Mouse (Mus musculus) left cerebral cortex, adult 9 months (tissue): ENCODE measurements around the gene Axin1.
A peak's percentile ranks its signal among the peaks of the same experiment; 100 is the strongest.
"Not testable (repeated sequence)": the region's sequence is repeated elsewhere in the genome, so short reads cannot be mapped to it uniquely, and the experiment has no call there.

Experiments used
- DNase-seq, 2 experiments: peaks; one replicate each; pipeline ENCODE4 v3.0.0; 2022; ENCODE audit warnings: low spot score in 2 of 2

The Axin1 gene

GRCm38 (mm10) chr17:26138239-26138836 is at the start of gene Axin1:
TSS of gene Axin1 (plus strand) at chr17:26138688.
- DNase-seq = peak; percentile 89 to 95

GRCm38 (mm10) chr17:26089905-26090632 is 48.4 kb upstream of the Axin1 start, which contains the start of gene Decr2:
TSS of gene Decr2 (minus strand) at chr17:26090337.
- peak; percentile 69 to 91 for DNase-seq

GRCm38 (mm10) chr17:26094531-26095110 is 43.9 kb upstream of the Axin1 start:
- DNase-seq = no peak

GRCm38 (mm10) chr17:26095121-26095740 is 43.3 kb upstream of the Axin1 start, which contains the start of gene Nme4:
TSS of gene Nme4 (minus strand) at chr17:26095602.
- peak in 1 of 2 experiments; percentile 67 for DNase-seq

- no peak for DNase-seq
Measured at GRCm38 (mm10) chr17:26098461-26098860, 40.0 kb upstream of the Axin1 start.

- not testable (repeated sequence) for DNase-seq
Measured at GRCm38 (mm10) chr17:26099316-26099715, 39.2 kb upstream of the Axin1 start.

GRCm38 (mm10) chr17:26100166-26100565 is 38.3 kb upstream of the Axin1 start:
- DNase-seq = no peak

- no peak for DNase-seq
Measured at GRCm38 (mm10) chr17:26101478-26101877, 37.0 kb upstream of the Axin1 start.

GRCm38 (mm10) chr17:26105619-26106018 is 32.9 kb upstream of the Axin1 start:
- DNase-seq = no peak

- no peak for DNase-seq
Measured at GRCm38 (mm10) chr17:26110156-26110555, 28.3 kb upstream of the Axin1 start.

GRCm38 (mm10) chr17:26111024-26111423 is 27.5 kb upstream of the Axin1 start:
- no peak for DNase-seq

GRCm38 (mm10) chr17:26111722-26112121 is 26.8 kb upstream of the Axin1 start:
- DNase-seq = no peak

GRCm38 (mm10) chr17:26112751-26113150 is 25.7 kb upstream of the Axin1 start:
- no peak for DNase-seq

- DNase-seq = peak in 1 of 2 experiments; percentile 70
Measured at GRCm38 (mm10) chr17:26113181-26113948, 25.1 kb upstream of the Axin1 start, which contains the start of gene Tmem8. TSS of gene Tmem8 (plus strand) at chr17:26113299.

GRCm38 (mm10) chr17:26114061-26114460 is 24.4 kb upstream of the Axin1 start:
- no peak for DNase-seq

GRCm38 (mm10) chr17:26114461-26114860 is 24.0 kb upstream of the Axin1 start:
- not testable (repeated sequence) for DNase-seq

GRCm38 (mm10) chr17:26115205-26115898 is 23.1 kb upstream of the Axin1 start:
- no peak for DNase-seq

- DNase-seq = no peak
Measured at GRCm38 (mm10) chr17:26115956-26116487, 22.5 kb upstream of the Axin1 start.

GRCm38 (mm10) chr17:26116503-26117258 is 21.8 kb upstream of the Axin1 start:
- DNase-seq = no peak
